Mouse (Mus musculus): ENCODE measurements at regions not wholly inside any gene's neighbourhood (a gene's known extent, or its start where the extent isn't known, plus 50 kb on each side); places are given as distances from the start of the nearest gene placed in this dataset.

DNA sequence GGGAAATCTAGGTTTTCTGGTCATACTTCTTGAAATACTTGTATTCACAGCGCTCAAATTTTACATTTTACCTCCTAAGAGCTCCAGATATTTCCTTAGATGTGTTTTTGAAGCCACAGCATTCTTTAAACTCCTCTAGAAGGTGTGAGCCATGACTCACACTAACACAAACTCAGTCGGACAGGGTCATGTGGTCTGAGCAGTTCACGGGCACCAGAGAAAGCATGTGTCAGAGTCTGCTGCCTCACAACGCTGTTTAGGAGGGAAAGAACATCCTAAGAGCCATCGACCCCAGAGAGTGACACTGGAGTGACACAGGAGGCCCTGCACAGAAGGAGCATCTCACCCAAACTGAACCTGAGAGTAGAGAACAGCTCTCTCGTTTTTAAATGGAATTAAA is 332.2 kb downstream of the Lrig3 start:
- TF ChIP-seq CTCF (conservative IDR thresholded peaks at IDR 0.05 in 1 of 2, IDR thresholded peaks at IDR 0.05 in 1 of 2; ENCODE audit: low read depth in 2 of 2, low read length in 2 of 2) (no peak), GABPA (IDR thresholded peaks at IDR 0.05; ENCODE audit: insufficient replicate concordance, low read depth, low read length) (no peak), CHD2 (IDR thresholded peaks at IDR 0.05; ENCODE audit: low read length) (no peak), USF1 (IDR thresholded peaks at IDR 0.05; ENCODE audit: low read depth, low read length) (no peak), USF2 (conservative IDR thresholded peaks at IDR 0.05; ENCODE audit: low read depth, low read length) (no peak), POLR2A (IDR thresholded peaks at IDR 0.05; ENCODE audit: low read depth, low read length) (no peak), ZC3H11A (IDR thresholded peaks at IDR 0.05; ENCODE audit: low read depth, low read length) (no peak), EP300 (IDR thresholded peaks at IDR 0.05; ENCODE audit: low read length) (no peak)
